Mouse (Mus musculus): ENCODE measurements around the gene Klhl25. TPM values are rescaled to one million over a fixed set of nuclear protein-coding genes. Genes with fewer than 3 reads are reported as not detected.
"Not testable (repeated sequence)": the region's sequence is repeated elsewhere in the genome, so short reads cannot be mapped to it uniquely, and the experiment has no call there.

Klhl25 gene
- total and polyA plus RNA-seq, 3 experiments: 11.0 to 14.2 (median 12.9) TPM

DNA sequence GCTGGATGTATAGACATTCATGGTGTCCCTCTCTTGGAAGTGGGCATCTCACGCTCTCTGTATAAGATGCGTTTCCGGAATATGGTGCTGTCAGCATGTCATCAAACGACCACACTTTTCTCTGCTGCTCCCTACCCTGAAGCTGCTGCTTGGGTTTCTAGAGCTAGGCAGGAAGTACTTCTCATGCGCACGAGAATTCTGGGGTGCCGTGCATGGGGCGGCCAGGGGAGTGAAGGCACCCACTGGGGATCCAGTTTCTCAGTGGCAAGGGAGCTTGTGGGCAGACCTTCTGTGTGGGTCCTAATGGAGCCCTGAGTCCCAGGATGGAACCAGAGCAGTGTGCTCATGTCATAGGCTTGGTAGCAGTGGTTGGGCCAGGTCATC, 62.5 kb downstream of the Klhl25 start:
- no peak overlapping the region for H3K9ac ChIP-seq (ENCODE audit: insufficient read depth, low read depth)
- no peaks in the 10 kb centered on the region for H3K36me3 ChIP-seq (replicated peaks in 1 of 2; ENCODE audit: control insufficient read depth in 1 of 2, insufficient read depth in 1 of 2, low read length in 1 of 2)
- H3K9me3 ChIP-seq (replicated peaks; ENCODE audit: low read length): no peaks in the 10 kb centered on the region
- H3K4me2 ChIP-seq (ENCODE audit: insufficient read depth, low read depth, poor library complexity, severe bottlenecking): no peak overlapping the region; the same call in 1 of the 2 replicates
- H3K79me2 ChIP-seq (replicated peaks; ENCODE audit: control insufficient read depth, extremely low read depth, insufficient read depth, poor library complexity, severe bottlenecking): no peaks in the 10 kb centered on the region
- H3K27ac ChIP-seq (ENCODE audit: insufficient read depth, low read depth): no peak overlapping the region
- peaks cover 30% of the 10 kb centered on the region for H3K27me3 ChIP-seq (replicated peaks)
- no peak for TF ChIP-seq RCOR1 (conservative IDR thresholded peaks at IDR 0.05; ENCODE audit: low read depth, low read length)
- TF ChIP-seq PAX5 (IDR thresholded peaks at IDR 0.05; ENCODE audit: low read length): no peak
- TF ChIP-seq NELFE (IDR thresholded peaks at IDR 0.05; ENCODE audit: low read depth, low read length): no peak
- no peak for TF ChIP-seq MAZ (IDR thresholded peaks at IDR 0.05; ENCODE audit: low read depth, low read length)
- TF ChIP-seq MXI1 (IDR thresholded peaks at IDR 0.05; ENCODE audit: low read depth, low read length): no peak
- no peak for TF ChIP-seq JUND (conservative IDR thresholded peaks at IDR 0.05; ENCODE audit: low read depth, low read length)
- no peak for TF ChIP-seq CTCF (conservative IDR thresholded peaks at IDR 0.05 in 1 of 2, IDR thresholded peaks at IDR 0.05 in 1 of 2; ENCODE audit: low read depth in 2 of 2, low read length in 2 of 2)
- TF ChIP-seq MAFK (IDR thresholded peaks at IDR 0.05; ENCODE audit: insufficient replicate concordance, low read length): no peak
- TF ChIP-seq JUN (IDR thresholded peaks at IDR 0.05; ENCODE audit: insufficient read depth, low read depth, low read length): no peak
- H3K4me1 ChIP-seq (ENCODE audit: control insufficient read depth in 1 of 2, insufficient read depth in 2 of 2): peaks cover 0 to 5% of the 10 kb centered on the region in 2 experiments; a peak in 2 of 4 replicates
- DNase-seq (ENCODE audit: extremely low read depth): no peak
- dilution Hi-C loops (cut with MboI; ENCODE audit: extremely low pct_ligation_motif_present, extremely low pct_unique_long_range_greater_than_20kb, low sequenced_read_pairs) (no loop called here), in situ Hi-C loops (cut with MboI; ENCODE audit: low pct_ligation_motif_present, low pct_unique_long_range_greater_than_20kb, low sequenced_read_pairs) (loop anchor here (25.0 kb wide), 1 partner anchor 1027 kb away; no protein-coding TSS in a partner anchor)
- no peak overlapping the region for H3K4me3 ChIP-seq (replicated peaks in 1 of 3; ENCODE audit: low read depth in 2 of 3, low read length in 2 of 3, poor library complexity in 1 of 3)

DNA sequence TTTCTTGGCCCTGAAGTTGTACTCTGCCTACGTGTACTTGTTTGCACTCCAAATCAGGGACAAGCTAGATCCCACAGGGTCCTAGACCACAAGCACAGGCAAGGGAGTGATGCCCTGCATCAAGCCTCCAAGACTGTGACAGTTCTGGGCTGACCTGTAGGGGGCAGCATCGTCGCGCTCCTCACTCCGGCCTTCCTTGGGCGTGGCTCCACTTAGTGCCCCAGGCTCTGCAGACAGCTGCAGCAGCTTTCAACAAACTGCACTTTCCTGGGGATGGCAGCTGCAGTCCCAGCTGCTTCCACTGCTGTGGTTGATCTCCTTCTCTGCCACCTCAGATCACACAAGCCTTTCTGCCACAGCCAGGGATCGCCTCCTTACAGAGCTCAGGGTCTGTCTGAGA, 65.8 kb downstream of the Klhl25 start:
- Histone ChIP-seq H3K36me3 (replicated peaks in 1 of 2; ENCODE audit: control insufficient read depth in 1 of 2, insufficient read depth in 1 of 2, low read length in 1 of 2) (no peaks in the 10 kb centered on the region), H3K4me2 (ENCODE audit: insufficient read depth, low read depth, poor library complexity, severe bottlenecking) (no peak overlapping the region), H3K27ac (ENCODE audit: insufficient read depth, low read depth) (no peak overlapping the region), H3K4me3 (replicated peaks in 1 of 3; ENCODE audit: low read depth in 2 of 3, low read length in 2 of 3, poor library complexity in 1 of 3) (no peak overlapping the region), H3K9ac (ENCODE audit: insufficient read depth, low read depth) (no peak overlapping the region), H3K9me3 (replicated peaks; ENCODE audit: low read length) (no peaks in the 10 kb centered on the region), H3K79me2 (replicated peaks; ENCODE audit: control insufficient read depth, extremely low read depth, insufficient read depth, poor library complexity, severe bottlenecking) (no peaks in the 10 kb centered on the region), H3K27me3 (replicated peaks) (peaks cover 23% of the 10 kb centered on the region), H3K4me1 (ENCODE audit: control insufficient read depth in 1 of 2, insufficient read depth in 2 of 2) (peaks cover 0 to 5% of the 10 kb centered on the region in 2 experiments; a peak in 2 of 4 replicates)
- in situ Hi-C loops (cut with MboI; ENCODE audit: low pct_ligation_motif_present, low pct_unique_long_range_greater_than_20kb, low sequenced_read_pairs): loop anchor here (25.0 kb wide), 1 partner anchor 1023 kb away; no protein-coding TSS in a partner anchor
- dilution Hi-C loops (cut with MboI; ENCODE audit: extremely low pct_ligation_motif_present, extremely low pct_unique_long_range_greater_than_20kb, low sequenced_read_pairs): no loop called here
- peak; percentile 78 for TF ChIP-seq RAD21 (IDR thresholded peaks at IDR 0.05; ENCODE audit: low read depth, low read length)
- peak; percentile 77 to 81 for TF ChIP-seq CTCF (conservative IDR thresholded peaks at IDR 0.05 in 1 of 2, IDR thresholded peaks at IDR 0.05 in 1 of 2; ENCODE audit: low read depth in 2 of 2, low read length in 2 of 2)
- TF ChIP-seq MAZ (IDR thresholded peaks at IDR 0.05; ENCODE audit: low read depth, low read length): no peak
- peak; percentile 46 for TF ChIP-seq SMC3 (IDR thresholded peaks at IDR 0.05; ENCODE audit: low read depth, low read length)
- 0 out of 2 replicates have a peak, but pooled peaks have one; percentile 19 for TF ChIP-seq TCF12 (IDR thresholded peaks at IDR 0.05; ENCODE audit: low read depth, low read length)
- DNase-seq (ENCODE audit: extremely low read depth): peak; percentile 64

DNA sequence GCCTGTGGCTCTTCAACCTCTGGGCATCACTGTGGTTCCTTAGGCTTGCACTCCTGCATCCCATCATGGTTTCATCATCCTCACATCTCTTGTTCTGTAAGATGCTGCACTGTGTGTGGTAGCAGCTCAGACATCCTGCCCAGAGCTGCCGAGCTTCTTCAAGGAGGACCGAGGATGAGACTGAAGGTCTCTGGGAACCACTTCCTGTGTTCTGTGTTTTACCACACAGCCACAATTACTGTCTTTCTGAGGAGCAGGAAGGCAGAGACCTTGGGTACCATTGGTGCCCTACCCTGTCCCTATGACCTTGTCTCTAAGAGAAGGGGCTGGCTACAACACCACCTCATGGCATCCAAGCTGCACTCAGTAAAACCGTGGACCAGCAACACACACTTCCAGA, 67.4 kb downstream of the Klhl25 start:
- peaks cover 22% of the 10 kb centered on the region for H3K27me3 ChIP-seq (replicated peaks)
- H3K79me2 ChIP-seq (replicated peaks; ENCODE audit: control insufficient read depth, extremely low read depth, insufficient read depth, poor library complexity, severe bottlenecking); H3K9me3 ChIP-seq (replicated peaks; ENCODE audit: low read length); H3K4me1 ChIP-seq (ENCODE audit: control insufficient read depth in 1 of 2, insufficient read depth in 2 of 2); DNase-seq (ENCODE audit: extremely low read depth); H3K4me2 ChIP-seq (ENCODE audit: insufficient read depth, low read depth, poor library complexity, severe bottlenecking); H3K36me3 ChIP-seq (replicated peaks in 1 of 2; ENCODE audit: control insufficient read depth in 1 of 2, insufficient read depth in 1 of 2, low read length in 1 of 2); dilution Hi-C loops (cut with MboI; ENCODE audit: extremely low pct_ligation_motif_present, extremely low pct_unique_long_range_greater_than_20kb, low sequenced_read_pairs); H3K9ac ChIP-seq (ENCODE audit: insufficient read depth, low read depth); H3K4me3 ChIP-seq (replicated peaks in 1 of 3; ENCODE audit: low read depth in 2 of 3, low read length in 2 of 3, poor library complexity in 1 of 3); H3K27ac ChIP-seq (ENCODE audit: insufficient read depth, low read depth): not testable (repeated sequence)
- in situ Hi-C loops (cut with MboI; ENCODE audit: low pct_ligation_motif_present, low pct_unique_long_range_greater_than_20kb, low sequenced_read_pairs): loop anchor here (25.0 kb wide), 1 partner anchor 1022 kb away; no protein-coding TSS in a partner anchor

Data from CH12.LX (cell line).